Mouse (Mus musculus) intestine, postnatal 0 days (tissue): ENCODE measurements around the gene Ano10. TPM values are rescaled to one million over a fixed set of nuclear protein-coding genes. Genes with fewer than 3 reads are reported as not detected.

Experiments used
- ATAC-seq: fragments of 200-750 bp; cut with Nextera tagmentation; 2 replicates; pipeline ENCODE4 v1.8.0; 2017; ENCODE audit warnings: mild to moderate bottlenecking, moderate TSS enrichment, moderate library complexity
- H3K27ac ChIP-seq: fragments of 300-500 bp; sonication (generic); 2 replicates; pipeline ENCODE4 v1.5.1; 2014; ENCODE audit warnings: mild to moderate bottlenecking, low read depth, low read length, moderate library complexity
- H3K27me3 ChIP-seq: fragments of 300-500 bp; sonication (generic); replicated peaks from 2 replicates; pipeline ENCODE4 v1.6.1; 2014; ENCODE audit warnings: low read length, mixed read lengths; ENCODE audit not compliant: control insufficient read depth, insufficient read depth
- H3K36me3 ChIP-seq: fragments of 300-500 bp; sonication (generic); 2 replicates; pipeline ENCODE4 v1.6.1; 2014; ENCODE audit warnings: mild to moderate bottlenecking, moderate library complexity; ENCODE audit not compliant: control insufficient read depth, insufficient read depth
- H3K4me1 ChIP-seq: fragments of 300-500 bp; sonication (generic); replicated peaks from 2 replicates; pipeline ENCODE4 v1.6.1; 2014; ENCODE audit warnings: antibody characterized with exemption, low read length, mixed read lengths; ENCODE audit not compliant: control insufficient read depth, insufficient read depth
- H3K4me2 ChIP-seq: fragments of 300-500 bp; sonication (generic); replicated peaks from 2 replicates; pipeline ENCODE4 v1.6.1; 2014; ENCODE audit warnings: low read depth, mild to moderate bottlenecking, moderate library complexity
- H3K4me3 ChIP-seq: fragments of 300-500 bp; sonication (generic); 2 replicates; pipeline ENCODE4 v1.5.1; 2014; ENCODE audit warnings: low read depth, low read length
- H3K9ac ChIP-seq: fragments of 300-500 bp; sonication (generic); 2 replicates; pipeline ENCODE4 v1.6.1; 2014; ENCODE audit warnings: mild to moderate bottlenecking, low read depth, low read length
- H3K9me3 ChIP-seq: fragments of 300-500 bp; sonication (generic); 2 replicates; pipeline ENCODE4 v1.6.1; 2016; ENCODE audit warnings: mixed run types; ENCODE audit not compliant: control insufficient read depth
- CTCF ChIP-seq: sonication (generic); IDR thresholded peaks from 2 replicates; pipeline ENCODE4 v1.5.1; 2016; ENCODE audit warnings: low read depth, mild to moderate bottlenecking, control low read depth, antibody characterized with exemption, moderate library complexity
- WGBS: fragments of 180-500 bp; shearing (Covaris S2); extraction: QIAGEN DNeasy Blood & Tissue Kit; methylation state at CpG from one replicate; pipeline ENCODE4 v1.1.7; 2014; 5-methylcytosine and 5-hydroxymethylcytosine counted together
- polyA plus RNA-seq: library from polyadenylated mRNA; unstranded; fragments of >200 nt; fragmentation: Nextera tagmentation; extraction: Ambion mirVana; gene quantifications from 2 replicates; pipeline ENCODE4 v1.2.1, GENCODE M21; 2015

Gene Ano10
- polyA plus RNA-seq, 1 experiment from 2014 or later, result 51.9 TPM

- H3K27ac ChIP-seq, result no peak overlapping the region
- no peak for TF ChIP-seq CTCF
- H3K27me3 ChIP-seq, result no peaks in the 10 kb centered on the region
- H3K4me2 ChIP-seq, result no peak overlapping the region
- peaks cover 5% of the 10 kb centered on the region; the same call in 1 of the 2 replicates for H3K36me3 ChIP-seq
- WGBS, result 37% methylated on average over 2 of the region's 2 CpGs
- H3K9me3 ChIP-seq, result no peaks in the 10 kb centered on the region
- no peak for ATAC-seq
- no peaks in the 10 kb centered on the region for H3K4me1 ChIP-seq
- no peak overlapping the region for H3K4me3 ChIP-seq
- H3K9ac ChIP-seq, result no peak overlapping the region
These were observed 49.4 kb downstream of the Ano10 start for GRCm38 (mm10) chr9:122244800-122245165.

GRCm38 (mm10) chr9:122244080-122244799 is 50.0 kb downstream of the Ano10 start:
- no peak for ATAC-seq
- TF ChIP-seq CTCF, result peak; percentile 87
- Histone ChIP-seq H3K9me3 (no peaks in the 10 kb centered on the region), H3K4me3 (no peak overlapping the region), H3K4me1 (no peaks in the 10 kb centered on the region), H3K36me3 (no peaks in the 10 kb centered on the region; the same call in 1 of the 2 replicates), H3K4me2 (no peak overlapping the region), H3K27ac (no peak overlapping the region), H3K9ac (no peak overlapping the region), H3K27me3 (no peaks in the 10 kb centered on the region)
- WGBS, result 35% methylated on average over 4 of the region's 4 CpGs

- no peaks in the 10 kb centered on the region for H3K9me3 ChIP-seq
- no peaks in the 10 kb centered on the region; the same call in 1 of the 2 replicates for H3K36me3 ChIP-seq
- H3K27me3 ChIP-seq, result no peaks in the 10 kb centered on the region
- TF ChIP-seq CTCF, result no peak
- no peak overlapping the region for H3K4me3 ChIP-seq
- H3K27ac ChIP-seq, result no peak overlapping the region
- H3K9ac ChIP-seq, result no peak overlapping the region
- no peaks in the 10 kb centered on the region for H3K4me1 ChIP-seq
- WGBS, result 40% methylated on average over 1 of the region's 1 CpGs
- ATAC-seq, result no peak
- H3K4me2 ChIP-seq, result no peak overlapping the region
These were observed 50.9 kb downstream of the Ano10 start for GRCm38 (mm10) chr9:122243297-122243696.

DNA sequence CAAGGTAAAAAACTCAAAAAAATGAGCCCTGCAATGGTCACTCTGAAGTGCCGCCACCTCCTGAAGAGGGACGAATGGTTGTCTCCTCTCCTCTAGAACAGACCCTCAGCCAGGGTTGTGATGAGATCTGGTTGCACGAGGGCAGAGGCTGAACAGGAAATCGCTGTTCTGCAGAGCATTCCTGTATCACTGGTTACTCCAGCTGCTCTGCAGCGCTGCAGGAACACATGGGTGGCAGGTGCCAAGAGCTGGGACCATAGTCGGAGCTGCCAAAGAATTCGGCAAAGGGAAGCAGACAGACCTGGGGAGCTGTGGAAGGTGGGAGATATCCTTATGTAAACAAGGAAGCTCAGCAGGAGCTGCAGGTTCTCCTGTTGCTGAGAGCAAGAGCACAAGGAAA is 51.4 kb downstream of the Ano10 start:
- Histone ChIP-seq H3K9ac (no peak overlapping the region), H3K27ac (no peak overlapping the region), H3K4me2 (no peak overlapping the region), H3K9me3 (no peaks in the 10 kb centered on the region), H3K36me3 (no peaks in the 10 kb centered on the region; the same call in 1 of the 2 replicates), H3K27me3 (no peaks in the 10 kb centered on the region), H3K4me1 (no peaks in the 10 kb centered on the region), H3K4me3 (no peak overlapping the region)
- 19% methylated on average over 7 of the region's 7 CpGs for WGBS
- no peak for TF ChIP-seq CTCF
- no peak for ATAC-seq

GRCm38 (mm10) chr9:122241812-122242400 is 52.3 kb downstream of the Ano10 start:
- TF ChIP-seq CTCF, result no peak
- WGBS, result 77% methylated on average over 10 of the region's 10 CpGs
- H3K36me3 ChIP-seq, result no peaks in the 10 kb centered on the region; the same call in 1 of the 2 replicates
- no peak for ATAC-seq
- H3K4me2 ChIP-seq, result no peak overlapping the region
- no peaks in the 10 kb centered on the region for H3K27me3 ChIP-seq
- H3K4me3 ChIP-seq, result no peak overlapping the region
- no peak overlapping the region for H3K9ac ChIP-seq
- H3K9me3 ChIP-seq, result no peaks in the 10 kb centered on the region
- H3K27ac ChIP-seq, result no peak overlapping the region
- no peaks in the 10 kb centered on the region for H3K4me1 ChIP-seq

GRCm38 (mm10) chr9:122240629-122241199 is 53.5 kb downstream of the Ano10 start:
- H3K4me2 ChIP-seq, result no peak overlapping the region
- TF ChIP-seq CTCF, result no peak
- no peak overlapping the region for H3K27ac ChIP-seq
- H3K27me3 ChIP-seq, result no peaks in the 10 kb centered on the region
- H3K36me3 ChIP-seq, result no peaks in the 10 kb centered on the region; the same call in 1 of the 2 replicates
- no peak for ATAC-seq
- WGBS, result 61% methylated on average over 8 of the region's 8 CpGs
- no peak overlapping the region for H3K9ac ChIP-seq
- H3K4me3 ChIP-seq, result no peak overlapping the region
- no peaks in the 10 kb centered on the region for H3K9me3 ChIP-seq
- H3K4me1 ChIP-seq, result no peaks in the 10 kb centered on the region
